Mouse (Mus musculus) hindbrain, postnatal 0 days (tissue): ENCODE results near the gene Fbxo48. TPM values are rescaled to one million over a fixed set of nuclear protein-coding genes. Genes with fewer than 3 reads are reported as not detected.

ENCODE experiments used
- ATAC-seq: fragments of 200-750 bp; cut with Nextera tagmentation; 2 replicates; pipeline ENCODE4 v1.8.0; 2017; ENCODE audit warnings: mild to moderate bottlenecking, moderate TSS enrichment, moderate library complexity
- DNase-seq: peaks from one replicate; pipeline ENCODE4 v3.0.0-alpha.2; 2015; ENCODE audit warnings: low spot score
- H3K27ac ChIP-seq: fragments of 300-500 bp; sonication (generic); 2 replicates; pipeline ENCODE4 v1.5.1; 2014; ENCODE audit warnings: mild to moderate bottlenecking
- H3K27me3 ChIP-seq: fragments of 300-500 bp; sonication (generic); 2 replicates; pipeline ENCODE4 v1.6.1; 2014; ENCODE audit warnings: low read length, mixed read lengths; ENCODE audit not compliant: insufficient read depth
- H3K36me3 ChIP-seq: fragments of 300-500 bp; sonication (generic); 2 replicates; pipeline ENCODE4 v1.6.1; 2014; ENCODE audit warnings: low read length, mixed read lengths; ENCODE audit not compliant: insufficient read depth
- H3K4me1 ChIP-seq: fragments of 300-500 bp; sonication (generic); 2 replicates; pipeline ENCODE4 v1.6.1; 2014; ENCODE audit warnings: antibody characterized with exemption, low read length, mixed read lengths; ENCODE audit not compliant: insufficient read depth
- H3K4me2 ChIP-seq: fragments of 300-500 bp; sonication (generic); 2 replicates; pipeline ENCODE4 v1.6.1; 2014; ENCODE audit warnings: low read depth, mild to moderate bottlenecking, low read length, moderate library complexity, mixed read lengths
- H3K4me3 ChIP-seq: fragments of 300-500 bp; sonication (generic); 2 replicates; pipeline ENCODE4 v1.5.1; 2014; ENCODE audit warnings: low read length
- H3K9ac ChIP-seq: fragments of 300-500 bp; sonication (generic); replicated peaks from 2 replicates; pipeline ENCODE4 v1.6.1; 2014; ENCODE audit warnings: mild to moderate bottlenecking, low read length, moderate library complexity, mixed read lengths
- H3K9me3 ChIP-seq: fragments of 300-500 bp; sonication (generic); 2 replicates; pipeline ENCODE4 v1.6.1; 2016; ENCODE audit warnings: low read length, mixed read lengths
- CTCF ChIP-seq: IDR thresholded peaks from 2 replicates; pipeline ENCODE4 v1.5.1; 2016; ENCODE audit warnings: antibody characterized with exemption, control low read depth, low read depth
- WGBS: fragments of 180-500 bp; shearing (Covaris S2); extraction: QIAGEN DNeasy Blood & Tissue Kit; methylation state at CpG from one replicate; pipeline ENCODE4 v1.1.7; 2014; 5-methylcytosine and 5-hydroxymethylcytosine counted together
- polyA plus RNA-seq: library from polyadenylated mRNA; unstranded; fragments of >200 nt; fragmentation: Nextera tagmentation; extraction: Ambion mirVana; gene quantifications from 2 replicates; pipeline ENCODE4 v1.2.1, GENCODE M21; 2015
- total RNA-seq: library from RNA; depleted of rRNA; stranded (reverse); fragments of >200 nt; gene quantifications from 2 replicates; pipeline ENCODE4 v1.2.3, GENCODE M21; 2014; rRNA removed

Gene Fbxo48
- total and polyA plus RNA-seq, 2 experiments from 2014 or later = 0.54 to 0.78 TPM

- H3K4me1 ChIP-seq = no peaks in the 10 kb centered on the region
- H3K4me3 ChIP-seq = no peak overlapping the region
- no peaks in the 10 kb centered on the region for H3K9me3 ChIP-seq
- no peak overlapping the region for H3K4me2 ChIP-seq
- ATAC-seq (no peak), DNase-seq (no peak)
- no peaks in the 10 kb centered on the region for H3K36me3 ChIP-seq
- TF ChIP-seq CTCF = no peak
- H3K27ac ChIP-seq = no peak overlapping the region
- no peaks in the 10 kb centered on the region for H3K27me3 ChIP-seq
- H3K9ac ChIP-seq = no peak overlapping the region
Observed at GRCm38 (mm10) chr11:16999933-17000332, 48.8 kb downstream of the Fbxo48 start.

- ATAC-seq (no peak), DNase-seq (no peak)
- Histone ChIP-seq H3K9ac (no peak overlapping the region), H3K36me3 (no peaks in the 10 kb centered on the region), H3K27ac (no peak overlapping the region), H3K9me3 (no peaks in the 10 kb centered on the region), H3K27me3 (no peaks in the 10 kb centered on the region), H3K4me2 (no peak overlapping the region), H3K4me3 (no peak overlapping the region), H3K4me1 (no peaks in the 10 kb centered on the region)
- no peak for TF ChIP-seq CTCF
- 76% methylated on average over 9 of the region's 9 CpGs for WGBS
Observed at GRCm38 (mm10) chr11:17000353-17001334, 49.5 kb downstream of the Fbxo48 start.

GRCm38 (mm10) chr11:17002739-17003373 lies 51.7 kb downstream of the Fbxo48 start:
- no peak for TF ChIP-seq CTCF
- DNase-seq (no peak), ATAC-seq (no peak)
- H3K27me3 ChIP-seq = no peaks in the 10 kb centered on the region
- H3K36me3 ChIP-seq = no peaks in the 10 kb centered on the region
- no peaks in the 10 kb centered on the region for H3K4me1 ChIP-seq
- H3K9ac ChIP-seq = no peak overlapping the region
- H3K4me3 ChIP-seq = no peak overlapping the region
- no peak overlapping the region for H3K4me2 ChIP-seq
- H3K27ac ChIP-seq = no peak overlapping the region
- no peaks in the 10 kb centered on the region for H3K9me3 ChIP-seq
- 89% methylated on average over 7 of the region's 7 CpGs for whole genome bisulfite sequencing

- DNase-seq = no peak
- H3K27me3 ChIP-seq = no peaks in the 10 kb centered on the region
- H3K9ac ChIP-seq = no peak overlapping the region
- no peaks in the 10 kb centered on the region for H3K4me1 ChIP-seq
- no peak overlapping the region for H3K4me2 ChIP-seq
- ATAC-seq = no peak
- 80% methylated on average over 3 of the region's 3 CpGs for WGBS
- no peaks in the 10 kb centered on the region for H3K9me3 ChIP-seq
- no peak for TF ChIP-seq CTCF
- no peak overlapping the region for H3K4me3 ChIP-seq
- H3K27ac ChIP-seq = no peak overlapping the region
- no peaks in the 10 kb centered on the region for H3K36me3 ChIP-seq
Observed at GRCm38 (mm10) chr11:17003757-17004156, 52.6 kb downstream of the Fbxo48 start.

Other genes starting within 250 kb of the Fbxo48 start
- gene Egfr, start 199.2 kb upstream of the Fbxo48 start, total RNA-seq = 23.8 and 29.3 TPM in 2 replicates
- 12.4 and 12.7 TPM in 2 replicates for gene Egfr, start 199.2 kb upstream of the Fbxo48 start, polyA plus RNA-seq
- gene Cnrip1, start 100.2 kb downstream of the Fbxo48 start, total RNA-seq = 97.9 and 116 TPM in 2 replicates
- gene Cnrip1, start 100.2 kb downstream of the Fbxo48 start, polyA plus RNA-seq = 195 and 197 TPM in 2 replicates
- 3.3 and 3.7 TPM in 2 replicates for gene Plek, start 101.0 kb downstream of the Fbxo48 start, total RNA-seq
- 4.0 and 4.1 TPM in 2 replicates for gene Plek, start 101.0 kb downstream of the Fbxo48 start, polyA plus RNA-seq
- gene Ppp3r1, start 207.9 kb downstream of the Fbxo48 start, total RNA-seq = 90.3 and 94.7 TPM in 2 replicates
- gene Ppp3r1, start 207.9 kb downstream of the Fbxo48 start, polyA plus RNA-seq = 260 and 268 TPM in 2 replicates
- 10.7 and 11.6 TPM in 2 replicates for gene Wdr92, start 230.7 kb downstream of the Fbxo48 start, total RNA-seq
- 11.4 and 13.1 TPM in 2 replicates for gene Wdr92, start 230.7 kb downstream of the Fbxo48 start, polyA plus RNA-seq